Mouse (Mus musculus) megakaryocyte, adult 5-6 weeks (primary cell): ENCODE results near the gene Yipf6. TPM values are rescaled to one million over a fixed set of nuclear protein-coding genes. Genes with fewer than 3 reads are reported as not detected.
"Not testable (repeated sequence)": the region's sequence is repeated elsewhere in the genome, so short reads cannot be mapped to it uniquely, and the experiment has no call there.

Experiments
- ATAC-seq: 2 replicates; pipeline ENCODE4 v1.8.0; 2016; ENCODE audit warnings: mild to moderate bottlenecking, inconsistent platforms; ENCODE audit not compliant: poor library complexity, severe bottlenecking
- total RNA-seq, 2 experiments: library from RNA; stranded (forward) in 1 of 2; stranded (reverse) in 1 of 2; fragments of 153-499, 151-499 nt in 1 of 2; fragments of 221-1000, 200-1000 nt in 1 of 2; gene quantifications; 2 replicates each; pipeline versions ENCODE4 v1.2.3 to v1.2.4; 2015 to 2017

Gene Yipf6
- total RNA-seq (2015) (15.9 and 17.1 TPM in 2 replicates), total RNA-seq (2017) (19.0 and 22.8 TPM in 2 replicates)

DNA sequence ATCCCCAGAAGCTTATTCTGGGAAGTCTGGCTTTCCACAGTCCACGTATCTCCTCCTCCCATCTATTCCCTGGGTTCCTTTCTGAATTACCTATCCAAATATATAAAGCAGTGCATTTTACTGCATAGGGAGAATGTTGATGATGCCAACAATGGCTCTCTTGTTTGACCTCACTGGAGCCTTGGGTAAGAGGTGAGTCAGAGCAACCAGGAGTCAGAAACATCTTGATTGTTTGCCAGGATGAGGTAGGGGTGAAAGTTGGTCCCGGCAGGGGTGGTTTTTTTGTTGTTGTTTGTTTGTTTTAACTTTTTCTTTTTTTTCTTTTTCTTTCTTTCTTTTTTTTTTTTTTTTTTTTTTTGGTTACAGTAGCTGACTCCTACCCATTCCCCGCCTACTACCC is at the start of gene Yipf6:
TSS of gene Yipf6 (plus strand) at position 216 of the 400 bp plus-strand sequence.
- ATAC-seq: no peak

DNA sequence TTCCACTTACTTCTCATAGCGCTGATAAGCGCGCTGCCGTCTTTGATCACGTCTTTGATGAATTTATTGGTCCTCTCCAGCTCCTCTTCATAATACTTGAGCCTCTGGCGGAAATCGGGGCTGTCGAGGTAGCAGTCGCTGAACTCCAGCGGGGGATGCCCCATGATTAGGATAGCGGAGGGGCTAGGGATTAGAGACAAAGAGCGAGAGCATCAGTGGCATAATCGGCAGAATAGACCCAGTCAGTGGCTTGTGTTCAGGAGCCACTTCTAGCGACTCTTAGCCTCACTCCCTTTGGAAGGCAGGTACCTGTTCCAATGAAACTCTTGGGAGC is 46.1 kb upstream of the Yipf6 start:
- ATAC-seq: 0 out of 2 replicates have a peak, but pooled peaks have one; percentile 7

GRCm38 (mm10) chrX:98890406-98891116 is 45.6 kb upstream of the Yipf6 start, which contains the start of gene Ophn1:
Ophn1 (minus strand) TSS chrX:98891025.
- ATAC-seq: peak; percentile 85

GRCm38 (mm10) chrX:98898307-98898706 is 37.8 kb upstream of the Yipf6 start:
- ATAC-seq: no peak

GRCm38 (mm10) chrX:98904226-98904625 is 31.9 kb upstream of the Yipf6 start:
- ATAC-seq: no peak

GRCm38 (mm10) chrX:98908910-98909309 is 27.2 kb upstream of the Yipf6 start:
- no peak for ATAC-seq

DNA sequence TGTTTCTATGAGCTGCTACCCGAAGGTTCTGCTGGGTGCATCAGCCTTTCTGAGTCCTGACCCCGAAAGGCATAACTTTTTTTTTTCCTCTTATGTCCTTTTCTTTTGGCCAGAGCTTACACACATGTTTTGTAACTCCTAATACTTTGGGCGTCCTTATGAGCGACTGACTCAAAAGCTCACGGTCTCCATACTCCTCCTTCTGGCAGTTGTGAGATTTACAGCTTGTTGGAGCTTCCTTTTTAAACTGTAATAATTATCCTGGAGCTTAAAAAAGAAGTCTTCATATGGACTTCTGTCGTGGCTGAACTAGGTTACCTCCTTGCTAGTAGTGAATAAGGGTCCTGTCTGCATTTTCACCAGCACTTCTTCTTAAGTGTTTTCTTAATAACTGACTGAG is 16.7 kb upstream of the Yipf6 start:
- ATAC-seq: peak; percentile 60; the same call in 1 of the 2 replicates

DNA sequence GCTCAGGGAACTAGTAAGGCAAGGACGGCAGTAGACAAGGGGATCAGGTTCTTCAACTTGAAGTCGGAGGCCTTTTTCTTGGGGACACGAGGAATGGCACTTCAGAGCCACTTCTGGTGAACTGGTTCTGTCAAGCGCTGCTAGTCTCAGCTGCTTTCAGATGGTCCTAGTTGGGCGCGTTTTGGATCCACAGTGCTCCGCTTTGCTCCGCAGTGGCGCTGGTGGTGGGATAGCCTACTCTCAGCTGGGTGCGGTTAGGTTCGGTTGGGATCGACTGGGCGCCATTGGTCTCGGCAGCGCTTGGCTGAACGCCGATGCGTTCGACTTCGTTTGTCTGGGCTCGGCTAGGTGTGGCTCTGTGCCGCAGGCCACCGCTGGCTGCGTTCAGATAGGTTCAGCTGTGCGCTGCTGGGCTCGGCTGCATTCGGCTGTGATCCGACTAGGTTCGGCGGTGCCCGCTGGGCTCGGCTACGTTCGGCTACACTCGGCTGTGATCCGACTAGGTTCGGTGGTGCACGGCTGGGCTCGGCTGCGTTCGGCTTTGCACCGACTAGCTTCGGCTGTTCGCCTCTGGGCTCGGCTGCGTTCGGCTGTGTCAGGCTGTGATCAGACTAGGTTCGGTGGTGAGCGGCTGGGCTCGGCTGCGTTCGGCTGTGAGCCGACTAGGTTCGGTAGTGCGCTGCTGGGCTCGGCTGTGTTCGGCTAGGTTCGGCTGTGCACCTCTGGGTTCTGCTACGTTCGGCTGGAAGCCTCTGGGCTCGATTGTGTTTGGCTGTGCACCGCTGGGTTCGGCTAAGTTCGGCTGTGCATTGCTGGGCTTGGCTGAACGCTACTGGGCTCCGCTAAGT is 815 bp downstream of the Yipf6 start:
- ATAC-seq: peak; percentile 79

DNA sequence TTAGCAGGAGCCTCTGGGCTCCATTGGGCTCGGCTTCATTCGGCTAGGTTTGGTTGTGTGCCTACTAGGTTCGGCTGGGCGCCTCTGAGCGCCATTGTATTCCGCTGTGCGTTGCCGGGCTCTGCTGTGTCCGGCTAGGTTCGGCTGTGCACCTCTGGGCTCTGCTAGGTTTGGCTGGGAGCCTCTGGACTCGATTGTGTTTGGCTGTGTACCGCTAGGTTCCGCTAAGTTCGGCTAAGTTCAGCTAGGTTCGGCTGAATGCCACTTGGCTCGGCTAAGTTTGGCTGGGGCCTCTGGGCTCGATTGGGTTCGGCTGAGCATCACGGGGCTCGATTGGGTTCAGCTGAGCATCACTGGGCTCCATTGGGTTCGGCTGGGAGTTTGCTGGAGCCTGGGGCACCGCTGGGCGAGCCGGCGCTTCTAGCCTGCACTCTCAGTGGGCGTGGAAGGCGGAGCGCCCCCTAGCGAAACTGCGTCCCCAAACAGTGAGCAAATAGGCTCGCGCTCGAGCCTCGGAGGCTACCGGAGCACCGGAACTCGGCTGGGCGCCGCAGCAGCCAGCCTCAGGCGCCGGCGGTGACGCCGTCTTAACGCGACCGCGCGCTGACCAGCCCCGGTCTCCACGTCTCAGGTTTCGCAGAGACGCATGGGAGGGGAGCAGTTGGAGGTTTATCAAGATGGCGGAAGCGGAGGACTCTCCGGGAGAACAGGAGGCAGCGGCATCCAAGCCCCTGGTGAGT is 1.6 kb downstream of the Yipf6 start:
- peak; percentile 76 for ATAC-seq

GRCm38 (mm10) chrX:98953941-98954340 is 17.8 kb downstream of the Yipf6 start:
- peak; percentile 52; the same call in 1 of the 2 replicates for ATAC-seq

- no peak for ATAC-seq
These were observed 22.2 kb downstream of the Yipf6 start for GRCm38 (mm10) chrX:98958287-98958686.

- no peak for ATAC-seq
These were observed 22.9 kb downstream of the Yipf6 start for GRCm38 (mm10) chrX:98959050-98959449.

GRCm38 (mm10) chrX:98963742-98964141 is 27.6 kb downstream of the Yipf6 start:
- peak; percentile 70 for ATAC-seq

DNA sequence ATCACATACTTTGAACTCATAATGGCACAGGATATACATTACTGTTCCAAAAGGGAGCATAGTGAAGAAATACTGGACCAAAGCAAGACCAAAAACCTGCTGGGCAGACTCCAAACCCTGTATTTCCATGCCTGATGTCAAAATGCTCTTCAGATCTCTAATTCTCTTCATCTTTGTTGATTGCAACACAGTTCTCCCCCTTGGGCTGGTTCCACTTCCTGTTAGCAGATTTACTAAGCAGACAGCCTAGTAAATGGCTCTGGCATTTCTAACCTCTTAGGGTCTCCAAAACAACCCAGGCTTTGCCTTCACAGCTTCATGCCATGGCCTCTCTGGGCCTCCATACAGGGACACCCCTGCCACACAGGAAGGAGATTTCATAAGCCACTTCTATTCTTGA is 28.4 kb downstream of the Yipf6 start:
- peak; percentile 86 for ATAC-seq

DNA sequence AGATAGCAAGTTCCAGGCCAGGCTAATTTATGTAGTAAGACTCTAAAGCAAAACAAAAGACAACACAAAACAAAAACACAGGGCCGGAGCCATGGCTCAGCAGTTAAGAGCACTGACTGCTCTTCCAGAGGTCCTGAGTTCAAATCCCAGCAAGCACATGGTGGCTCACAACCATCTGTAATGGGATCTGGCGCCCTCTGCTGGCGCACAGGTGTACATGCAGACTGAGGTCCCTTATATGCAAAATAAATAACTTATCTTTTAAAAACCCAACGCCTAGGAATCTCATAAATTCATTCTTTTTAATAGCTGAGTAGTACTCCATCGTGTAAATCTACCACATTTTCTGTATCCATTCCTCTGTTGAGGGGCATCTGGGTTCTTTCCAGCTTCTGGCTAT is 50.5 kb downstream of the Yipf6 start:
- ATAC-seq: not testable (repeated sequence)

DNA sequence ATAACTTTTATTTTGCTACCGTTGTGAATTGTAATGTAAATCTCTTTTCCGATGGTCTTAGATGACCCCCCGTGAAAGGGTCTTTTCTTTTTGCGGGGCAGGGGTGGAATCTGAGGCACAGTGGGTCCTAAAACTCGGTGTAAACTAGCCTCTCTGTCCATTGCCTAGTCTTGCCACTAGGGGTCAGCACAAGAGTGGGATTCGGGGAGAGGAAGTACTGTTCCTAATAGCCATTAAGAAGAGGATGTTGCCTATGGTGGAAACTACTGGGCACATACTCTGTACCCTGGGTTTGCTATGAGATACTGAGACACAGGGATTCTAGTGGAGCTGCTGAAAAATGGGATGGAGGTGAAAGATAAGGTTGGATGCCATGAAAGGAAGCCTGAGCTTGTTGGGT is 53.5 kb downstream of the Yipf6 start:
- peak; percentile 100 for ATAC-seq

Other genes starting within 250 kb of the Yipf6 start
- 2.3 and 3.9 TPM in 2 replicates for gene Ophn1, start 45.3 kb upstream of the Yipf6 start, total RNA-seq (2015)
- gene Ophn1, start 45.3 kb upstream of the Yipf6 start, total RNA-seq (2017): 2.6 and 4.8 TPM in 2 replicates
- 11.5 and 12.4 TPM in 2 replicates for gene Stard8, start 66.9 kb downstream of the Yipf6 start, total RNA-seq (2015)
- 24.3 and 25.8 TPM in 2 replicates for gene Stard8, start 66.9 kb downstream of the Yipf6 start, total RNA-seq (2017)
- 1.1 and 1.5 TPM in 2 replicates for gene Efnb1, start 199.8 kb downstream of the Yipf6 start, total RNA-seq (2015)
- gene Efnb1, start 199.8 kb downstream of the Yipf6 start, total RNA-seq (2017): 0.95 and 1.4 TPM in 2 replicates